Mouse (Mus musculus) layer of hippocampus, adult 2 months (tissue): ENCODE measurements at regions not wholly inside any gene's neighbourhood (a gene's known extent, or its start where the extent isn't known, plus 50 kb on each side); places are given as distances from the start of the nearest gene placed in this dataset.

Source experiments
- DNase-seq, 2 experiments: peaks; one replicate each; pipeline ENCODE4 v3.0.0; 2022; ENCODE audit warnings: low spot score in 2 of 2
- H3K27ac ChIP-seq: fragments of 200-600 bp; 2 replicates; pipeline ENCODE4 v1.8.1; 2022
- H3K4me3 ChIP-seq: fragments of 200-600 bp; 2 replicates; pipeline ENCODE4 v1.8.1; 2022; ENCODE audit warnings: mild to moderate bottlenecking
- CTCF ChIP-seq: fragments of 200-600 bp; conservative IDR thresholded peaks from 2 replicates; pipeline ENCODE4 v1.8.1; 2022; ENCODE audit warnings: antibody characterized with exemption, mild to moderate bottlenecking, moderate library complexity

DNA sequence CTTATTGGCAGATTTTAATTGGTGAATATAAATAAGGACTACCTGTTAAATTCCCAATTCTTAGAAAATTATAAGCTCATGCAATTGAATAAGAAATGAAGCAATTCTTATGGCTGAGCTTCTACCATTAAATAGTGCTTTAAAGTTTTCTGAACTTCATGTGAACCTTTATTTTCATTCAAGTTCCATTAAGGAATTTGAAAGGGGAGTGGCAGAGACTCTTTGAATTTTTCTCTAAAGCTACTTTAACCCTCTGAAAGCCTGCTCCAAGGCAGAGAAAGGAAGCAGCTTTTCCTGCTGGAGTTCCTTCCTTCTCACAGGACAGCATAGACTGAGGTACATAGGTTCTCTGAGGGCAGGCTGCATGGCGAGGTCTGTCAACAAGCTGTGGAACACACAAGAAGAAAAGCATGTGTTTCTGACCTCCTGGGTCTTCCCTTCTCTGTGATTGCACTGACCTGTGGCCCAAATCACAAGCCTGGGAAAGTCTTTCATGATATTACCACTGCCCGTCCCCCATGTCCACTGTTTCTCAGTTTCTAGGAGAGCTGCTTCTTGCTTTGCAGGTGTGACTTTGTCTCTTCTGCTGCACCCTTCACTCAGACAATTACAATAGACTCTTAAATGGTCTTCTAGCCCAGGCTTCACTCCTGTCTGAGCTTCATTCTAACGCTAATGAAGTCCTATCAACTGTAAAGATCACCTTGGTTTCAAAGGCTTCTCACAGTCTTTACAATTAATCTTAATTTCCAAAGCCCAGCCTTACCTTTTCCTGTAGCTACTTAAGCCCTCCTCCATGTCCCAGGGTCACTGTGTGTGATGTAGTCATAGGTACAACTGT lies 211.4 kb downstream of the Klf5 start:
- Histone ChIP-seq H3K4me3 (no peak overlapping the region), H3K27ac (no peak overlapping the region)
- TF ChIP-seq CTCF: no peak
- no peak for DNase-seq

DNA sequence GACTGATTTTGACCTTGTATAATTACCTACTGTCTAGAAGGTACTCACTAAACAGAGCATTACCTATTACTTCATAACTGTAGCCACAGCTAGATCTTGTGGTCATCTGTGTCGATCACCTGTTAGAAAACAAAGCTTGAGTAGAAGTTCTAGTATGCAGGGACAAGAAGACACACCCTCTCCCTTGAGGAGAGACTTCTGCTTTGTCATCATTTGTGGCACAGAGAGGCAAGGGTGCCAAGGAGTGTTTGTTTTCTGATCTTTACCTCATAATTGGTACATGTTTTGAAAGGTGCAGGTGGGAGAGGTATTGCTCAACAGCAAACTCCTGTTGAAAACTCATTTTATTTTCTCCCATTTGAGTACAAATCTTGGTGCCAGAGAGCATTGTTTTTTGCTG lies 217.0 kb downstream of the Klf5 start:
- TF ChIP-seq CTCF: no peak
- Histone ChIP-seq H3K4me3 (no peak overlapping the region), H3K27ac (no peak overlapping the region)
- no peak for DNase-seq

DNA sequence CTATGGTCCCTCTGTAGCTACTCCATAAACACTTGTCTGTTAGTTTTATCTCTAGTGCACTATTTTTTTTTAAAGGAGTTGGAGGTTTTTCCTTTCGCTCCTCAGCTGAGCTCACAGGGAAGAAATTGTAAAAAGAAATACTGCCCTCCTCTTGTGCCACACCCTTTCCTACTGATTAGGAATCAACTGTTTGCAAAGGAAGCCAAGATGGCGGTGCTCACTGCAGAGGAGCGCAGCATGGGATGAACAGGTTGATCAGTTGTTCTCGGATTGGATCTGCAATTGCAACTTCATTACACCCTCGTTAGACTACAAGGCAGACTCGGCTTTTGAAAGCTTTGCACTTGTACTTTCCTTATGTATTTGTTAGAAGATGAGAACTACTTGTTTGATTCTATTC lies 218.2 kb downstream of the Klf5 start:
- no peak for DNase-seq
- no peak overlapping the region for H3K27ac ChIP-seq
- no peak overlapping the region for H3K4me3 ChIP-seq
- TF ChIP-seq CTCF: no peak

DNA sequence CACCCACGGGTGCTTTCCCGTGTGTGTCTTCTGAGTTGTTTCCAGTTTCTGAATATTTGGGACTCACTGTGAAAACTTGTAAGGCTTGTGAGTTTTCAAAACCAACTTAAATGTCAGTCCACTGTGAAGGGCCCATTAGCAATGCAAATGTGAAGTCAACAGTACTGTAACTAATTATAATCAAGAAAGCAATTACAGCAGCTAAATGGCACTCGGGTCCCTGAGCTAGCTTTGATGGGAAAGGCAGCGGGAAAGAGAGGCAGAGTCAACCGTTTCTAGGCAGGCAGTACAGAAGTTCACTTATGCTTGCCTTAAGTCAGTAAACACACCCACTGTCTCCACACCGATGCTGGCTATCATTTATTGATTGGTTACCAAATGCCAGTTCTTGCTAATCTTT lies 221.9 kb downstream of the Klf5 start:
- H3K27ac ChIP-seq: no peak overlapping the region
- TF ChIP-seq CTCF: no peak
- DNase-seq: no peak
- no peak overlapping the region for H3K4me3 ChIP-seq

DNA sequence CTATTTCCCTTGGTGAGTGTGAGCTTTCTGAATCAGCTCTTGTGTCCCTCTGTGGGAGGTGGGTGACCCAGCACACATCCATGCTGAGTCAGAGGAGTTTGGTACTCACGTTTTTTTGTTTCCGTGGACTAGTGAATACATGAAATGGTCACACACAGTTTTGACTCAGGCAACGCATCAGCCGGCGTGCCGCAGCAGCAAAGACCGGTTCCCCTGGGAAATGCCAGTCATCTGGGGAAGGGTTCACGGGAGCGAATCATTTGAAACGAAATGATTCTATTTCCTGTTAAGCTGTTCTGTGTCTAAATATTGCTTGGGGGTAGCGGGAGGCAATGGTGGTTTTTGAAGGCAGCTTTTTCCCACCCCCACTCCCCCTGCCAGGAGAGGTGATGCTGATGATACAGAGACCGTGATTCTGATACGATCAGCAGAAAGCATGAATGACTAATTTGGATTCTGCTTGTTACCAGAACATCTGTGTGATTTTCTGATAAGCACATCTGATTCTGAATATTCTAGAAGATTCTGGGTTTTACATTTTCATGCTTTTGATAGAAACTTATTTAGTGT lies 223.5 kb downstream of the Klf5 start:
- Histone ChIP-seq H3K27ac (peak overlapping the region; percentile 46), H3K4me3 (peak overlapping the region; percentile 34)
- DNase-seq: peak; percentile 5 to 16
- no peak for TF ChIP-seq CTCF

DNA sequence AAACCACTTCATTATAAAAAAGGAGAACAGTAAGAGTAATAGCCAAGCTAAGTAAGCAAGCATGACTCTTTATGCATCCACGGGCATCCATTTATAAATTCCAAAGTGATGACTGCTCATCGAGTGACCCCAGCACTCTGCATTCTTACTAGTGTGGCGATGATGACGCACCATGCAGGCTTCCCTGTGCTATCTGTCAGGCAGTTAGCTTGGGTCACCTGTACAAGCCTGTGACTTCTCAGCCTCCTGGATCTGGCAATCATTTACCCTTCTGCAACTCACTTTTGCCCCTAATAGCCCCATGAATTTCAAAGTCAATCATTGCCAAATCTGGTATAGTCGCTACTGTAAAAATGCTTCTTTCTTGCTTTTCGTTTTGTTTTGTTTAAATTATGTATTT lies 237.3 kb downstream of the Klf5 start:
- DNase-seq: no peak
- no peak for TF ChIP-seq CTCF
- H3K4me3 ChIP-seq: no peak overlapping the region
- H3K27ac ChIP-seq: no peak overlapping the region

DNA sequence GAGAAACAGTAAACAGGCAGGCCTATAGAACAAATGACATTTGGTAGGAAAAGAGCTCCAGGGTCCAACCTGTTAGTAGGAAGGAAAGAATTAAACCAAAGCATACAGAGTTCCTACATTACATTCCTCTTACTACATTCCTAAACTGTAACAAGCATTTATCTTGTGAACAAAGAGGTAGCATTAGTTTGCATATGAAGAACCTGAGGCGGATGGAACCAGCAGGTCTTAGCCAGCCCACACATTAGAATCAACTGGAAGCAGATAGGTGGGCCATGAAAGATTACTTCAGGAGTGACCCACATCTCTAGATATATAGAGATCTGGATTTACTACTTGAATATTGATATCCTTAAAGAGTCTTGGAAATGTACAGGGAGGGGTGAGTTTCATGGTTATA lies 238.8 kb downstream of the Klf5 start:
- no peak for TF ChIP-seq CTCF
- H3K4me3 ChIP-seq: no peak overlapping the region
- DNase-seq: no peak
- H3K27ac ChIP-seq: no peak overlapping the region

DNA sequence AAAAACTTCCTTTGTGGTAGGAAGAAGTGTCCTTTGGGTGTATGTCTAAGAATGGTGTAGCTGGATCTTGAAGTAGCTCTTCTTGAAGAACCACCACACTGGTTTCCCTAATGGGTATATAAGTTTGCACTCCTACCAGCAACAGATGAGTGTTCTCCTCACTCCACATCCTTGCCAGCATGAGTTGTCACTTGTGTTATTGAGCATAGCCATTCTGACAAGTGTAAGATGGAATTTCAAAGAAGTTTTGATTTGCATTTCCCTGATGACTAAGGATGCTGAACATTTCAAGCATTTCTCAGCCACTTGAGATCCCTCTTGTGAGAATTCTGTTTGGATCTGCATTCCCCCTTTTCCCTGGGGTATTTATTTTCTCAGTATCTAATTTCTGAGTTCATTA lies 243.2 kb downstream of the Klf5 start:
- DNase-seq: no peak
- H3K27ac ChIP-seq: no peak overlapping the region
- H3K4me3 ChIP-seq: no peak overlapping the region
- TF ChIP-seq CTCF: no peak

DNA sequence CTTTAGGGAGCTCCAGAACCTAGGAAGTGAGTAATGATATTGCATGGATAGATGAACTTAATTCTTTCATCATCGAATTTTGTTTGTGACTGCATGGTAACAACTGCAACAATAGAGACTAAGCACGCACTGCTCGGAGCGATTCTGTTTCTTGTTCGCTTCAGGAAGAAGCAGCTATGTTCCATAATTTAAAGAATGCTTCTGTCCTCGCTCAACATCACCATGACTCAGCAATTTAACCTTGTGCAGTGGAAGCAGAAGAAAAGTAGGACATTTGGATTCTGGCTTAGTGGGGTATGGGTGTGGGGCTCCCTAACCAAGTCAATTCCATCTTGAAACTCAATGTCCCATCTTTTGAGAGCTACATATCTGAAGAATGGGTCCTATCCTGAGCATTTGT lies 249.4 kb downstream of the Klf5 start:
- Histone ChIP-seq H3K27ac (no peak overlapping the region), H3K4me3 (no peak overlapping the region)
- TF ChIP-seq CTCF: no peak
- DNase-seq: no peak

DNA sequence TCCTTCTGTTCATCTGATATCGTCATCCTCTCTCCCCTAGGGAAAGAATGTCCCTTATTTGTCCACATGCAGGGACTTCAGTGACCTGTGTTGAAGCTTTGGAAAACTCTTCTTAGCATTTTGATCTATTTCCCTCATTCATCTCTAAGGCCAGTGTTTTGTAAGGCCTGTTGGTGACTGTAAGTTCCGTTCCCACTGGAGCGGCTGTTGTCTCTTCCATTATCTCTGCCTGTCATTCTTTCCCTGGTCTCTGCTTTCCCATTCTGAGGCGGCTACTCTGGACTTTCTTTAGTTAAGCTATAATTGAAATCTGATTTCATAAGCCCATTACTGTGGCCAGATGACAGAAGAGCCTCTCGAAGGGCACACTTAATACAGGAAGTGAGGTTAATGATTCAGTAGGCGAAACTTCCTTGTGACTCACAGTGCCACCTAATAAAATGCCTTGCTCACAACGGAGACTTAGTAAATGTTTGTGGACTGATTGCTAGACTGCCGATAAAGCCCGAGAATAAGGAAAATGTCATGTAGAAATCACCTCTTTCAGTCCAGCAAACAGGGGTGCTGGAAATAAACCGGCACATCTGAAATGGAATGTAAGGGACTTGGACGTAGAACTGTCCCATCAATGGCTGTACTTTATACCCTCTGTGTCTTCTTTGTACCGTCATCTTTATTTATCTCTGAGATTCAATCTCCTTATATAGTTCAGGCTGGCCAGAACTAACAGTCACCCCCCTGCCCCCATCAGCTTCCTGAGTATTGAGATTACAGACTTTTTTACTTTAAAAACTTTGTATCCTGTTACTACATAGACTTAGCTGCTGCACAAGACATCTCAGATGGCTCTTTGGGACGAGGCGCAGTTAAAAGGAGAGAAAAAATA lies 250.1 kb downstream of the Klf5 start:
- TF ChIP-seq CTCF: no peak
- DNase-seq: no peak
- no peak overlapping the region for H3K27ac ChIP-seq
- H3K4me3 ChIP-seq: no peak overlapping the region

DNA sequence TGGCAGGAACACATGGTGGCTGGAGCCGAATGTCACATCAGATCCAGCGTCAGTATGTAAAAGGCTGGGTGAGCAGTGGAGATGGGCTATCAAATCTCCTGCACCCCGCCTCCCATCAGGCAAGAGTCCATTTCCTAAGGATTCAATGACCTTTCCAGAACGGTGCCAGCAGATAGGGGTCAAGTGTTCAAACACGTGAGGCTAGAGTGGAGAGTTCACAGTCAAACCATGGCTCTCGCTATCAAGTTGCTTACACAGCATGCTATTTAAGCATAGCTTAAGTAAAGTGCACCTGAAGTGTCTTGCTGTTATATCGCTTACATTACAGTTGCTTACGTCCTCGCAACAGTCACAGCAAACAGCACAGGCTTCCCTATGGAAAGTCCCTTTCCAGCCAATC lies 265.5 kb downstream of the Klf5 start:
- DNase-seq: no peak
- no peak overlapping the region for H3K27ac ChIP-seq
- H3K4me3 ChIP-seq: no peak overlapping the region
- no peak for TF ChIP-seq CTCF

DNA sequence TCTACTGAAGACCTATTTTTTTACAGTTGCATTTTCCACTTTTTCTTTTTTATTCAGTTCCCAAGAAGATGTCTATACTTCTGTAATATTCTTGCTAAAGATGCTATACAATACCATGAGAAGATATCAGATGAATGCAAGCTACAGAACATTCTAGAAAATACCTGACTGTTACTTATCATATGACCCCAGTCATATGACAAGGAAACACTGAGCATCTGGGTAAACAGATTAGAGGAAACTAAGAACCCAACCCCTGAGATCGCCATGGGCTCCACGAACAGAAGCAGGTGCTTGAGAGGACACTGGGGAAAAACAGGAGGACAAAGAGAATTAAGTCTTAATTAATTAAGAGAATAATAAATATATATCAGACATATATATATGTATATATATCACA lies 275.7 kb downstream of the Klf5 start:
- no peak overlapping the region for H3K4me3 ChIP-seq
- no peak for DNase-seq
- H3K27ac ChIP-seq: no peak overlapping the region
- TF ChIP-seq CTCF: no peak

DNA sequence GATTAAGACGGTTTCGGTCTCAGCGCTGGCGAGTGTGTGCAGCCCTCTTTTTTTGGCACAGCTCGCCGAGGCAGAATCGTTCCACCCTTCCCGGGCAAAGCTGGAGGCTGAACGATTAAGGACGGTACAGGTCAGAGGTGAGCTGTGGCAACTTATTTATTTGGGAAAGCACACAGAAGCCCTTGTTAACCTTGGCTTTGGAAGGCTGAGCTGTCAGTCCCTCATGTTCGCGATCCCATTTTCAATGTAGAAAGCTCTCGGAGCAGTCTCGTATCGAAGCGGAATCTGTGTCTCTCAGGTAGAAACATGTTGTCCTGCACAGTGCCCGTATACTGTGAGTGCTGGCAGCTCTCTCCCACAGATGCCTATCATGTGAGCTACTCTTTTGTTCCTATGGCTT lies 280.2 kb downstream of the Klf5 start:
- H3K4me3 ChIP-seq: peak overlapping the region; percentile 27
- no peak for DNase-seq
- TF ChIP-seq CTCF: no peak

More for the DNA sequence above, 280.2 kb downstream of the Klf5 start:
- 0 out of 2 replicates have a peak overlapping the region, but pooled peaks have one; percentile 18 for H3K27ac ChIP-seq
